Mouse (Mus musculus) kidney, adult 2 months (tissue): ENCODE data around the gene Heatr4. TPM values are rescaled to one million over a fixed set of nuclear protein-coding genes. Genes with fewer than 3 reads are reported as not detected.
A peak's percentile ranks its signal among the peaks of the same experiment; 100 is the strongest.

Experiments
- DNase-seq: peaks from one replicate; pipeline ENCODE4 v3.0.0; 2021
- H3K27ac ChIP-seq: fragments of 200-500 bp; 2 replicates; pipeline ENCODE4 v1.5.1; 2012; ENCODE audit warnings: low read depth, low read length, control low read depth, inconsistent platforms; ENCODE audit not compliant: insufficient read depth
- H3K27me3 ChIP-seq: fragments of 200-500 bp; replicated peaks from 2 replicates; pipeline ENCODE4 v1.6.1; 2012; ENCODE audit warnings: mild to moderate bottlenecking, moderate library complexity, low read length, inconsistent platforms; ENCODE audit not compliant: control insufficient read depth, insufficient read depth
- H3K36me3 ChIP-seq: fragments of 200-500 bp; 2 replicates; pipeline ENCODE4 v1.6.1; 2012; ENCODE audit warnings: mild to moderate bottlenecking, moderate library complexity, low read length, inconsistent platforms; ENCODE audit not compliant: control insufficient read depth, insufficient read depth
- H3K4me1 ChIP-seq: fragments of 200-500 bp; 2 replicates; pipeline ENCODE4 v1.6.1; 2011; ENCODE audit warnings: low read length; ENCODE audit not compliant: control insufficient read depth, insufficient read depth
- H3K4me3 ChIP-seq: fragments of 200-500 bp; 2 replicates; pipeline ENCODE4 v1.5.1; 2011; ENCODE audit warnings: mild to moderate bottlenecking, low read depth, low read length, control low read depth; ENCODE audit not compliant: insufficient read depth
- CTCF ChIP-seq: fragments of 200-500 bp; conservative IDR thresholded peaks from 2 replicates; pipeline ENCODE4 v1.5.1; 2011; ENCODE audit warnings: low read depth, mild to moderate bottlenecking, control low read depth, low read length, moderate library complexity, mixed read lengths; ENCODE audit not compliant: insufficient read depth, insufficient read length
- POLR2A ChIP-seq: fragments of 200-500 bp; IDR thresholded peaks from one replicate; pipeline ENCODE4 v1.6.1; 2011; ENCODE audit warnings: low read depth, low read length, control low read depth
- WGBS: fragments of 180-500 bp; shearing (Covaris S2); methylation state at CpG from one replicate; pipeline ENCODE4 v1.1.7; 2018; 5-methylcytosine and 5-hydroxymethylcytosine counted together
- polyA plus RNA-seq: library from polyadenylated mRNA; depleted of rRNA; stranded (reverse); fragments of >200 nt; gene quantifications from 2 replicates; pipeline ENCODE4 v1.2.3, GENCODE M21; 2012; rRNA removed

The Heatr4 gene
- polyA plus RNA-seq, 1 experiment: not detected

GRCm38 (mm10) chr12:83920721-83921441, 63.8 kb downstream of the Heatr4 start:
- 2% methylated on average over 31 of the region's 31 CpGs for WGBS
- peaks cover 18% of the 10 kb centered on the region for H3K4me1 ChIP-seq
- H3K36me3 ChIP-seq: no peaks in the 10 kb centered on the region
- H3K4me3 ChIP-seq: peak overlapping the region; percentile 67
- DNase-seq: no peak
- H3K27me3 ChIP-seq: no peaks in the 10 kb centered on the region
- TF ChIP-seq CTCF (no peak), POLR2A (no peak)
- H3K27ac ChIP-seq: peak overlapping the region; percentile 80

- 53% methylated on average over 9 of the region's 9 CpGs for WGBS
- Histone ChIP-seq H3K4me3 (no peak overlapping the region), H3K27ac (no peak overlapping the region), H3K36me3 (no peaks in the 10 kb centered on the region), H3K27me3 (no peaks in the 10 kb centered on the region), H3K4me1 (peaks cover 20% of the 10 kb centered on the region)
- no peak for TF ChIP-seq POLR2A
- TF ChIP-seq CTCF: no peak
- peak; percentile 52 for DNase-seq
Observed at GRCm38 (mm10) chr12:83916884-83917283, 67.8 kb downstream of the Heatr4 start.

- WGBS: 56% methylated on average over 1 of the region's 1 CpGs
- peaks cover 22% of the 10 kb centered on the region for H3K4me1 ChIP-seq
- no peaks in the 10 kb centered on the region for H3K27me3 ChIP-seq
- peak; percentile 54 for DNase-seq
- H3K27ac ChIP-seq: peak overlapping the region; percentile 46; the same call in 1 of the 2 replicates
- TF ChIP-seq CTCF (no peak), POLR2A (no peak)
- H3K4me3 ChIP-seq: no peak overlapping the region
- no peaks in the 10 kb centered on the region for H3K36me3 ChIP-seq
Observed at GRCm38 (mm10) chr12:83914797-83915196, 69.9 kb downstream of the Heatr4 start.

- H3K4me3 ChIP-seq: no peak overlapping the region
- no peaks in the 10 kb centered on the region for H3K27me3 ChIP-seq
- no peak for TF ChIP-seq POLR2A
- no peak for TF ChIP-seq CTCF
- H3K27ac ChIP-seq: peak overlapping the region; percentile 36; the same call in 1 of the 2 replicates
- 73% methylated on average over 4 of the region's 4 CpGs for WGBS
- no peaks in the 10 kb centered on the region for H3K36me3 ChIP-seq
- DNase-seq: no peak
- H3K4me1 ChIP-seq: peaks cover 20% of the 10 kb centered on the region
Observed at GRCm38 (mm10) chr12:83914202-83914740, 70.4 kb downstream of the Heatr4 start.

- H3K36me3 ChIP-seq: no peaks in the 10 kb centered on the region
- DNase-seq: peak; percentile 56
- no peak overlapping the region for H3K27ac ChIP-seq
- peaks cover 15% of the 10 kb centered on the region for H3K4me1 ChIP-seq
- H3K4me3 ChIP-seq: no peak overlapping the region
- no peaks in the 10 kb centered on the region for H3K27me3 ChIP-seq
- 41% methylated on average over 2 of the region's 2 CpGs for WGBS
- TF ChIP-seq POLR2A (no peak), CTCF (no peak)
Observed at GRCm38 (mm10) chr12:83910451-83910850, 74.2 kb downstream of the Heatr4 start.

Other genes with a start within 250 kb of the Heatr4 start
- gene Papln, start 221.2 kb downstream of the Heatr4 start, polyA plus RNA-seq: 2.4 and 3.0 TPM in 2 replicates
- 63.7 and 76.5 TPM in 2 replicates for gene Numb, start 62.9 kb downstream of the Heatr4 start, polyA plus RNA-seq
- gene Riox1, start 34.2 kb downstream of the Heatr4 start, polyA plus RNA-seq: 5.7 and 7.4 TPM in 2 replicates
- gene Acot2, start 3.0 kb upstream of the Heatr4 start, polyA plus RNA-seq: 32.8 and 32.9 TPM in 2 replicates
- gene Acot1, start 24.6 kb upstream of the Heatr4 start, polyA plus RNA-seq: 67.8 and 73.1 TPM in 2 replicates
- gene Acot4, start 53.5 kb upstream of the Heatr4 start, polyA plus RNA-seq: 47.8 and 63.5 TPM in 2 replicates
- 0.35 TPM in 1 of 2 replicates, not detected in the other for gene Gm49366, start 54.1 kb upstream of the Heatr4 start, polyA plus RNA-seq
- 30.7 and 37.0 TPM in 2 replicates for gene Acot3, start 67.3 kb upstream of the Heatr4 start, polyA plus RNA-seq
- 0.12 and 0.16 TPM in 2 replicates for gene Acot5, start 84.5 kb upstream of the Heatr4 start, polyA plus RNA-seq
- gene Acot6, start 115.8 kb upstream of the Heatr4 start, polyA plus RNA-seq: 6.9 and 7.1 TPM in 2 replicates
- 5.0 and 6.3 TPM in 2 replicates for gene Dnal1, start 129.5 kb upstream of the Heatr4 start, polyA plus RNA-seq
- 0.05 TPM in 1 of 2 replicates, not detected in the other for gene Pnma1, start 163.6 kb upstream of the Heatr4 start, polyA plus RNA-seq
- gene Elmsan1, start 234.0 kb upstream of the Heatr4 start, polyA plus RNA-seq: 6.7 and 7.4 TPM in 2 replicates